Mouse (Mus musculus) forebrain, embryonic 15.5 days (tissue): ENCODE measurements around the gene Strip1. TPM values are rescaled to one million over a fixed set of nuclear protein-coding genes. Genes with fewer than 3 reads are reported as not detected.
"Not testable (repeated sequence)": the region's sequence is repeated elsewhere in the genome, so short reads cannot be mapped to it uniquely, and the experiment has no call there.

Experiments
- ATAC-seq: fragments of 200-750 bp; cut with Nextera tagmentation; replicated peaks from 2 replicates; pipeline ENCODE4 v1.8.0; 2017; ENCODE audit warnings: mild to moderate bottlenecking, moderate TSS enrichment, moderate library complexity
- H3K27ac ChIP-seq: fragments of 300-500 bp; sonication (generic); replicated peaks from 2 replicates; pipeline ENCODE4 v1.5.1; 2015; ENCODE audit warnings: mild to moderate bottlenecking, inconsistent platforms
- H3K27me3 ChIP-seq: fragments of 300-500 bp; sonication (generic); 2 replicates; pipeline ENCODE4 v1.6.1; 2015; ENCODE audit warnings: inconsistent platforms
- H3K36me3 ChIP-seq: fragments of 300-500 bp; sonication (generic); 2 replicates; pipeline ENCODE4 v1.6.1; 2015; ENCODE audit warnings: mild to moderate bottlenecking, inconsistent platforms
- H3K4me1 ChIP-seq: fragments of 300-500 bp; sonication (generic); 2 replicates; pipeline ENCODE4 v1.6.1; 2015; ENCODE audit warnings: inconsistent platforms
- H3K4me2 ChIP-seq: fragments of 300-500 bp; sonication (generic); replicated peaks from 2 replicates; pipeline ENCODE4 v1.6.1; 2015; ENCODE audit warnings: mild to moderate bottlenecking, inconsistent platforms
- H3K4me3 ChIP-seq: fragments of 300-500 bp; sonication (generic); 2 replicates; pipeline ENCODE4 v1.5.1; 2015; ENCODE audit warnings: mild to moderate bottlenecking, inconsistent platforms
- H3K9ac ChIP-seq: fragments of 300-500 bp; sonication (generic); replicated peaks from 2 replicates; pipeline ENCODE4 v1.6.1; 2015; ENCODE audit warnings: mild to moderate bottlenecking, inconsistent platforms
- H3K9me3 ChIP-seq: fragments of 300-500 bp; sonication (generic); 2 replicates; pipeline ENCODE4 v1.6.1; 2016; ENCODE audit warnings: inconsistent platforms
- WGBS: fragments of 180-500 bp; shearing (Covaris S2); methylation state at CpG from one replicate; pipeline ENCODE4 v1.1.7; 2015; ENCODE audit warnings: mixed read lengths; 5-methylcytosine and 5-hydroxymethylcytosine counted together
- polyA plus RNA-seq: library from polyadenylated mRNA; unstranded; fragments of >200 nt; fragmentation: Nextera tagmentation; extraction: Ambion mirVana; gene quantifications from 2 replicates; pipeline ENCODE4 v1.2.1, GENCODE M21; 2015

The Strip1 gene
- polyA plus RNA-seq, 1 experiment from 2014 or later: 149 TPM

DNA sequence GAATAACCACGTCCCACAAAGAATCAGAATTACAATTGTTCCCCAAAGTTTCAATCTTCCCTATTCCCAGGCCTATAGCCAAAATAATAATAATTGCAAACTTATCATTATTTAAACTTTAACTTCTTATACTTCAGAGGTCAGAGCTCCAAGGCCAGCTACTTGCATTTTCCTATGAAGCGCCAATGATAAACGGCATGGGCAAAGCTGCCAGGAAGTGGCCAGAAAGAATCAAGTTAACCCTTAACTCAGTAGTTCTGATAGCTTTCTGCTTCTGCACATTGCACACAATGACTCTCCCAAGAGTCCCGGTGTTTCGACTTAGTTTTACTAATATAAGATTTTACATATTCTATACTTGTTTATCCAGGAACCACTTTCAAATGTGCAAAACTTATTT, 18.8 kb upstream of the Strip1 start:
- H3K27me3 ChIP-seq, H3K36me3 ChIP-seq, H3K27ac ChIP-seq, H3K9ac ChIP-seq, ATAC-seq, H3K9me3 ChIP-seq, H3K4me1 ChIP-seq, H3K4me2 ChIP-seq, H3K4me3 ChIP-seq: not testable (repeated sequence)
- WGBS: 76% methylated on average over 5 of the region's 5 CpGs

DNA sequence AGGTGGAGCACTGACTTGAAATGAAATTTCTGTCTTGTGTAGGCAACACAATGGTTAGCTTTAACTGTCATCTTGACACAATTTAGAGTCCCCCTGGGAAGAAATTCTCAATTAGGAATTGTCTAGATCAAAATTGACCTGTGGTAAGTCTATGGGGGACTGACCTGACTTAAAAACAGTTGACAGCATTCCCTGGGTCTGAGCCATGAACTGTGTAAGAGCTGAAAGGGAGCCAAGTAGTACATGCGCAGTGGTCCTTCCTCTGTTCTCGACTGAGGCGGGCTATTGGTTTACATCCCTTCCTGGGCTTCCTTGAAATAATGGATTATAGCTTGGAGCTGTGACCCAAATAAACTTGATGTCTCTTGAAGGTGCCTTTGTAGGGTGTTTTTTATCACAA, 15.5 kb upstream of the Strip1 start:
- WGBS: 90% methylated on average over 3 of the region's 3 CpGs
- H3K27ac ChIP-seq: no peak overlapping the region
- no peaks in the 10 kb centered on the region for H3K36me3 ChIP-seq
- H3K4me3 ChIP-seq: no peak overlapping the region
- H3K4me2 ChIP-seq: no peak overlapping the region
- no peaks in the 10 kb centered on the region for H3K4me1 ChIP-seq
- no peak for ATAC-seq
- H3K9me3 ChIP-seq: no peaks in the 10 kb centered on the region
- no peak overlapping the region for H3K9ac ChIP-seq
- H3K27me3 ChIP-seq: no peaks in the 10 kb centered on the region

DNA sequence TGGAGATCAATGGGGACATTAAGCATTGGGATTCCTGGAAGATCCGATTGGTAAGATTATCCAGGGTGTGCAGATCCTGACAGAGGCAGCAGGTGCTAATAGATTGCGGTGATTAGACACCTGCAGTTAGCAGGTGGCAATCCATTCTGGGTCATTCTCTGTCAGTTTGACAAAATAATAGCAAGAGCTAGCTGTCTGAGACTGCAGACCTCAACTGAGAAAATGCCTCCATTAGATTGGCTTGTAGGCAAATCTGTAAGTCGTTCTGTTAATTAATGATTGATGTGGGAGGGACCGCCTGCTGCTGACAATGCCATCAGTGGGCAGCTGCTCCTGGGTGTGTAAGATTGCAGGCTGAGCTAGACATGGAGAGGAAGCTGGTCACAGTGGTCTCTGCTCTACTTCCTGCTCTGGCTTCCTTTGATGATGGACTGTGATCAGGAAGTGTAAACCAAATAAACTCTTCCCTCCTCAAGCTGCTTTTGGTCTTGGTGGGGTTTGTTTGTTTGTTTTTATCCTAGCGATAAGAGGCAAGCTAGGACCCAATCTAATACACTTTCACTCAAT, 6.2 kb upstream of the Strip1 start:
- no peaks in the 10 kb centered on the region for H3K27me3 ChIP-seq
- no peaks in the 10 kb centered on the region for H3K36me3 ChIP-seq
- H3K9me3 ChIP-seq: no peaks in the 10 kb centered on the region
- H3K4me1 ChIP-seq: no peaks in the 10 kb centered on the region
- 60% methylated on average over 5 of the region's 5 CpGs for WGBS
- no peak for ATAC-seq
- H3K4me3 ChIP-seq: no peak overlapping the region
- H3K4me2 ChIP-seq: no peak overlapping the region
- no peak overlapping the region for H3K27ac ChIP-seq
- no peak overlapping the region for H3K9ac ChIP-seq

DNA sequence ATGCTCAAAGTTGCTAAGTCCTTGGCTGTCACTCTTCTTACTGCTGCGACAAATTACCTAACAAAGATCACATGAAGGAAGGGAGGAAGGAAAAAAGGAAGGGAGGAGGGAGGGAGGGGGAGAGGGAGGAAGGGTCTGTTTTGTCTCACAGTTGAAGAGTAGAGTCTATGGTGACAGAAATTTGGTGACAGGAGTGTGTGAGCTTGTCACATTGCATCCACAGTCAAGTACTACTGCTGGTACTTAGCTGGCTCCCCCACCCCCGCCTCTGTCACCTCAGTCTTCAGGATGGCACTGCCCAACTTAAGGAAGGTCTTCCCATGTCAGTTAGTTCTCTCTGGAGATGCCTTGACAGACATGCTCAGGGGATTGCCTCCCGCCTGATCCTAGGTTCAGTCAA, 4.7 kb upstream of the Strip1 start:
- no peak for ATAC-seq
- H3K4me1 ChIP-seq: peaks cover 6% of the 10 kb centered on the region
- no peaks in the 10 kb centered on the region for H3K9me3 ChIP-seq
- H3K4me2 ChIP-seq: no peak overlapping the region
- no peaks in the 10 kb centered on the region for H3K36me3 ChIP-seq
- no peak overlapping the region for H3K27ac ChIP-seq
- no peaks in the 10 kb centered on the region for H3K27me3 ChIP-seq
- H3K9ac ChIP-seq: no peak overlapping the region
- 73% methylated on average over 3 of the region's 3 CpGs for WGBS
- H3K4me3 ChIP-seq: no peak overlapping the region

DNA sequence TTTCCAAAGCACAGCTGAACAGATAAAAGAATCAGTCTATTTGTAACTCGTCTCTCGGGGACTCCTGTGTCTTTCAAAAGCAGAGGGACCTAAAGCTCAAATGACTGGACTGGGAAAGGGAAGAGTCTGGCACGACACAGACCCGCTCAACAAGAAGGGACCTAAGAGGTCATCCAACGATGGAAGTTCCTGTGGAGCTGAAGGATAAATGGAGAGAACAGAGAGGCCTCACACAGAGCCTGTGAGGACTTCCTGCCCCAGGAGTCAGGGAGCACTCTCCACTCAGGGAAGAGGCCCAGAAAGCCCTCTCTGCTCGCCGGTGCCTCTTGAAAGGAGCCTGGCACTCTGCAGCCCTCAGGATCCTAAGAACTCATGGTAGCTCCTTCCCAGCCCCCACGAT, 4.3 kb upstream of the Strip1 start:
- H3K27ac ChIP-seq: no peak overlapping the region
- H3K27me3 ChIP-seq: no peaks in the 10 kb centered on the region
- peaks cover 6% of the 10 kb centered on the region for H3K4me1 ChIP-seq
- WGBS: 67% methylated on average over 8 of the region's 8 CpGs
- H3K9me3 ChIP-seq: no peaks in the 10 kb centered on the region
- H3K4me2 ChIP-seq: no peak overlapping the region
- ATAC-seq: no peak
- H3K36me3 ChIP-seq: no peaks in the 10 kb centered on the region
- no peak overlapping the region for H3K4me3 ChIP-seq
- H3K9ac ChIP-seq: no peak overlapping the region

DNA sequence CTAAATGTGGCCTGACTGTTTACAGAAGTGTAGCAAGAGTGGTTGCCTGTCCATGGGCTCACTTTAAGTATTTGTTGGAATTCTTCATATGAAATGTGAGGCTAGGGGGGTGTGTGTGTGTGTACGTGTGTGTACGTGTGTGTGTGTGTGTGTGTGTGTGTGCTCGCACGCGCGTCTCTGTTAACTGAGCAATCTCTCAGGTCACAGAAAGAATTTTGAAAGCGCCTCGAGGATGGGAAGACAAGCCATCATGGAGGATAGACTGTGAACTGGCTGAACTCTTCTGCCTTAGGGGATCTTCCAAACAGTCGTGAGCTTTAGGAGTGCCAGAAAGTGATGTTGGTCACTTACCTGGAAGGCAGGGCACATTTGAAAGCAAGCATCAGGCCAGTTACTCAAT, 2.4 kb upstream of the Strip1 start:
- Histone ChIP-seq H3K9ac (no peak overlapping the region), H3K27ac (no peak overlapping the region), H3K36me3 (peaks cover 4% of the 10 kb centered on the region; the same call in 1 of the 2 replicates), H3K9me3 (no peaks in the 10 kb centered on the region), H3K27me3 (no peaks in the 10 kb centered on the region), H3K4me3 (no peak overlapping the region), H3K4me2 (no peak overlapping the region), H3K4me1 (peaks cover 21% of the 10 kb centered on the region)
- ATAC-seq: no peak
- WGBS: 93% methylated on average over 9 of the region's 9 CpGs

DNA sequence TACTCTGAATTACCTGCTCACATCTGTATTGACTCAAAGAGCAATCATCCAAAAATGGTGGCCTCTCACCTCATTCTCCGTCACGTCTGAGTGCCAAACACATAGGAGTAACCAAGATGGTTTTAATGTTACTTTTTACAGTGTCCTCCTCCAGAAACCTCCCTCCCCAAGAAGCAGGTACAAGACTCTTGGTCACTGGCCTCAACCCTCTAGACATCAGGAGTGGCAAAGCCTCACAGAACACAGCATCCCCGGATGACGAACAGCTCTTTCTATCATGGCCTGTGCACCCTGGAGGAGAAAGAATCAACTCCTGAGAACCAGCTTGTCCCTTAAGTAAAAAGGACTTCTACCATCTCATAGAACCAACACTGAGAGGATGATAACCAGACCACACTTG, 1.3 kb upstream of the Strip1 start:
- WGBS: 87% methylated on average over 4 of the region's 4 CpGs
- Histone ChIP-seq H3K27me3 (no peaks in the 10 kb centered on the region), H3K9me3 (no peaks in the 10 kb centered on the region), H3K9ac (no peak overlapping the region), H3K27ac (no peak overlapping the region), H3K4me3 (no peak overlapping the region), H3K4me2 (no peak overlapping the region), H3K36me3 (peaks cover 9% of the 10 kb centered on the region; the same call in 1 of the 2 replicates), H3K4me1 (peaks cover 21% of the 10 kb centered on the region)
- ATAC-seq: no peak

DNA sequence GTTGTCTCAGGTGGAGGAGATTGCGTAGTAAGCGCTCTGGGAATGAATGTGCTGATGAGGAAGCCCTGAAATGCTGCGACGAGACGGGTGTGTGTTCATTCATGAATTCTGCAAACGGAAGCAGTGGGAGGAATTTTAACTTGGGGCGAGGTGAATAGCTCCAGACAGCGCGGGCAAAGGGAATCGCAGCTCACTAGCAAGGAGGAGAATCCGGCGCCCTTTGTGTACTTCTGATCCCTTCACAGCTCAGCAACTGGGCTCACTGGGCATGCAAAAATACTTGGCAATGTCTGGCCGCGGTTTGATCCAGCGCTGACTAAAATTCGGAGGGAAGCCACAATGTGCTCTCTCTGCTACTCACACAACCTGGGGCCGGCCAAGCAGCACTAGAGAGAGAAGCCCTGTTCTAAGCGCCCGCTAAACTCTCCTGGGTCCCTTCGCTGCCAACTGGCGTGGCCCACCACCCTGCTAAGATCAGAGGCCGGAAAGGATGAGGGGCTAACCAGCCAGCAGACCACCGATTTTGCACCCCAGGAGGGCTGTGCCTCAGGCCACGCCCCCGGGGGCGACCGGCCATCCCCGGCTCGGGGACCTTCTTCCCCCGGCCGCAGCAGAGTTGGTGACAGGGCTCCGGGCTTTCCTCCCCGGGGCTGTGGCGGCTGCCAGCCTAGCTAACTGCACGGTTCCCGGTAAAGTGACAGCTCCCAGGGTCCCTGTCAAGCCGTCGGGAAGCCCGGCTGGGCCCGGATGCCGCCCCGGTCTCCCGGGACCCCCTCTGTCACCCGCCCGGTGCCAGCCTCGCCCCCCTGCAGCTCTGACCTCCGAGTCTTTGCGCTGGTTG, 592 bp downstream of the Strip1 start, which contains the start of gene Gm10961:
TSS of gene Gm10961 (plus strand) at position 641 of the 841 bp plus-strand sequence.
- no peaks in the 10 kb centered on the region for H3K9me3 ChIP-seq
- peaks cover 21% of the 10 kb centered on the region for H3K4me1 ChIP-seq
- ATAC-seq: peak; percentile 80
- peak within 1 kb of the TSS; percentile 70 for H3K4me2 ChIP-seq
- H3K4me3 ChIP-seq: peak within 1 kb of the TSS; percentile 82
- H3K9ac ChIP-seq: peak within 1 kb of the TSS; percentile 100
- WGBS: under 1% methylated on average over 48 of the region's 48 CpGs
- H3K27me3 ChIP-seq: no peaks in the 10 kb centered on the region
- peaks cover 26% of the 10 kb centered on the region for H3K36me3 ChIP-seq
- H3K27ac ChIP-seq: peak within 1 kb of the TSS; percentile 99

DNA sequence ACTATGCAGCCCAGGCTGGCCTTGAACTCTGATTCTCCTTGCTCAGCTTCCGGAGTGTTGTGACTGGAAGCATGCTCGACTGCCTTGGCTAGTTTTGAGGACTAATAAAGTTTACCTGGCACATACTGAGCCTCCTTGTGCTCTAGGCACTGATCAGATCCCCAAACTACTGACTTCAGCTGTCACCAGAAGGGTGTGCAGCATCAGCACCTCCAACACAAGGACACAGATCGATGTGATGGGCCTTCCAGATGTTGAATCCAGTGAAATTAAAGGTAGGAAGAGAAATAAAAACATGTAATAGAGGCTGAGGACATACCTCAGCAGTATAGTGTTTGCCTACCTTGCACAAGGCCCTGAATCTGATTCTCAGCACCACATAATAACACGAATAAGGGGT, 2.1 kb downstream of the Strip1 start:
- H3K4me3 ChIP-seq: no peak overlapping the region
- peaks cover 41% of the 10 kb centered on the region for H3K36me3 ChIP-seq
- ATAC-seq: no peak
- H3K27ac ChIP-seq: no peak overlapping the region
- no peak overlapping the region for H3K9ac ChIP-seq
- H3K9me3 ChIP-seq: no peaks in the 10 kb centered on the region
- peaks cover 21% of the 10 kb centered on the region for H3K4me1 ChIP-seq
- WGBS: 92% methylated on average over 4 of the region's 4 CpGs
- H3K4me2 ChIP-seq: no peak overlapping the region
- no peaks in the 10 kb centered on the region for H3K27me3 ChIP-seq

DNA sequence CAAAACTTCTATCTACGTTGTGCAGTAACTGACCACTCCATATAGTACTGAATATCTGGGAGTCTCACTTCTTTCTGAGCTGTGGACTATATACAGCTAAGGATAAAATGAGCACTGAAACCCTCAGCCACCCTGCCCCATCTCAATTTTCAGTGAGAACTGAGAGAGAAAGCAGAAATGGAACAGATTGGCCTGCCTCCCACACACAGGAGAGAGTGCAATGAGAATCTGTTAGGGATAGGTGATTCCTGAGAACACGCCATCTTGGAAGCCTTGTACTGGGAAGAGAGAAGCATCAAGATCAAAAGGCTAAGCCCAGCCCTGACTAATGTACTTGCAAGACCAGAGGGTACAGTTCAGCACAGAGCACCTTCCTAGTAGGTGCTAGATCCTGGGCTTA, 2.9 kb downstream of the Strip1 start:
- peaks cover 50% of the 10 kb centered on the region for H3K36me3 ChIP-seq
- no peak overlapping the region for H3K4me2 ChIP-seq
- no peak for ATAC-seq
- H3K4me3 ChIP-seq: no peak overlapping the region
- no peaks in the 10 kb centered on the region for H3K27me3 ChIP-seq
- H3K9ac ChIP-seq: no peak overlapping the region
- H3K27ac ChIP-seq: no peak overlapping the region
- no peaks in the 10 kb centered on the region for H3K9me3 ChIP-seq
- peaks cover 21% of the 10 kb centered on the region for H3K4me1 ChIP-seq
- WGBS: 97% methylated on average over 2 of the region's 2 CpGs

DNA sequence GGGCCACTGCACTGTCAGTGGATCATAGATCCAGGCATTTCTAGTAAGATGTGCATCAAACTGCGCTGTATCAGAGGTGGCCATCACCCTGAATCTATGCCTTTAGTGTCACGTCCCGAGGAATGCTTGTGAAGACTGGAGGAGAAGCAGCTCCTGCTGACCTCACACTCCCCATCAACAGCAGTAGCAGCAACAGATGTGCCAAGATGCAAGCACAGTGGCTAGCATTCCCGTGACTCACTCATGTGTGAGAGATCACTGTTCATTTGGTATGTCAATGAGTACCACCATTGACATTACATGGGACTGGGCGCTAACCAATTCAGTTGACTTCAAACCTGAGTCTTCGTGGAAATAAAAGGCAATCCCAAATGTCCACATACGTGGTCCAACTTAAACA, 3.9 kb downstream of the Strip1 start:
- WGBS: 86% methylated on average over 7 of the region's 7 CpGs
- H3K4me3 ChIP-seq: no peak overlapping the region
- no peaks in the 10 kb centered on the region for H3K9me3 ChIP-seq
- peaks cover 59% of the 10 kb centered on the region for H3K36me3 ChIP-seq
- no peak overlapping the region for H3K27ac ChIP-seq
- no peak overlapping the region for H3K4me2 ChIP-seq
- H3K9ac ChIP-seq: no peak overlapping the region
- no peaks in the 10 kb centered on the region for H3K27me3 ChIP-seq
- H3K4me1 ChIP-seq: peaks cover 21% of the 10 kb centered on the region
- ATAC-seq: no peak

DNA sequence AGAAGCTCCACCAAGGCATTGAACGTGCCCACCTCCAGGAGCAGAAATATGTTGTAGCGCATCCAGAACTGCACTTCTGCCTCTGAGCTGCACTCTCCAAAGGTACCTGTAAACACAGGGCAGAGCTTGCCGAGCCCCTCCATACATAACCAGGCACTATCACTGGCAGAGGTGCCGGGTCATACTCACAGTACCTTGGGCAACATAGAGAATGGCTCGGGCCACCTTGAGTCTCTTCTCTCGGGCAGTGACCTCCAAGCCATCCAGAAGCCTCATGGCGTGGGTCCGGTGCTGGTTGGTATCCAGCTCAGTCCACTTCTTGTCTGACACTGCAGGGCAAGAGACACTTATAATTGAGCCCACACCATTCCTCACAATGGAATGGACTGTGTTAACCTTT, 4.7 kb downstream of the Strip1 start:
- Histone ChIP-seq H3K4me1 (peaks cover 16% of the 10 kb centered on the region), H3K27me3 (no peaks in the 10 kb centered on the region), H3K4me3 (no peak overlapping the region), H3K36me3 (peaks cover 68% of the 10 kb centered on the region), H3K9ac (no peak overlapping the region), H3K4me2 (no peak overlapping the region), H3K27ac (no peak overlapping the region), H3K9me3 (no peaks in the 10 kb centered on the region)
- 97% methylated on average over 8 of the region's 8 CpGs for WGBS
- no peak for ATAC-seq
